Mouse (Mus musculus) Patski (cell line): ENCODE measurements around the gene Syt5. TPM values are rescaled to one million over a fixed set of nuclear protein-coding genes. Genes with fewer than 3 reads are reported as not detected.

ENCODE experiments used
- ATAC-seq: fragments of 100-300 bp; one replicate; pipeline ENCODE4 v1.8.0; 2021
- CTCF ChIA-PET: fragments of 350-600 bp; sonication (Branson Sonifier 250); formaldehyde crosslinking; loops from one replicate; lab custom pipeline; 2022; ENCODE audit warnings: inconsistent platforms; lab: Charles Lee
- POLR2A ChIA-PET: fragments of 350-600 bp; sonication (Branson Sonifier 250); formaldehyde crosslinking; loops from one replicate; lab custom pipeline; 2022; ENCODE audit warnings: antibody characterized with exemption, inconsistent platforms; lab: Charles Lee
- DNase-seq: peaks from one replicate; pipeline ENCODE4 v3.0.0-alpha.2; 2011; ENCODE audit warnings: low read depth, low spot score
- H3K27me3 ChIP-seq: fragments of 371-371 bp; one replicate; pipeline ENCODE4 v1.5.1; 2021
- CTCF ChIP-seq: fragments of 100-300 bp; IDR thresholded peaks from one replicate; pipeline ENCODE4 v1.5.1; 2021
- in situ Hi-C: fragments of 300-500 bp; cut with MboI; formaldehyde crosslinking; loops from 3 replicates; pipeline ENCODE4 v1.11.1; 2018; ENCODE audit warnings: low pct_unique_long_range_greater_than_20kb, mixed read lengths
- polyA plus RNA-seq: library from polyadenylated mRNA; unstranded; gene quantifications from one replicate; pipeline ENCODE4 v1.2.3, GENCODE M21; 2021

Gene Syt5
- polyA plus RNA-seq, 1 experiment from 2014 or later, result 0.12 TPM

DNA sequence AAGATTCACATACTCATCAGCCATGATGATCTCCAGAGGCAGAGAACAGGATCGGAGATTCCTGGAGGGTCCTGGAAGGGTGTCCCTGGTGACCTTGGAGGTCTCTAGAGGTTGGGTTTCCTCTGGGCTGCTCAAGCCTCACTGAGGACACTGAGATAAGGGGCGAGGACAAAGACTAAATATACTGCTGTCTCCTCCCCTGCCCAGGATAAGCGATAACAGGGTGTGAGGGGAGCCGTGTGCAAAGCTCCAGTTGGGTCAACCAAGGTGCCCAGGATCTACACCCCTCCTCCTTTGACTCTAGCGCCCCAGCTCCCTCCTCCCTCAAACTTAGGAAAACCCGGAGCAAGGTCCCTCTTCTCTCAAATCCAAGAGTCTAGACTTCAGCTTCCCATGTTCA, 25.0 kb downstream of the Syt5 start:
- no peaks in the 10 kb centered on the region for H3K27me3 ChIP-seq
- POLR2A ChIA-PET, result no interaction called here
- TF ChIP-seq CTCF, result no peak
- in situ Hi-C loops, result no loop called here
- ATAC-seq (no peak), DNase-seq (no peak)
- CTCF ChIA-PET, result interaction anchor here (2.3 to 3.4 kb wide), 2 partner anchors 9 to 13 kb away, joined by 20 read pairs; no protein-coding TSS in a partner anchor

DNA sequence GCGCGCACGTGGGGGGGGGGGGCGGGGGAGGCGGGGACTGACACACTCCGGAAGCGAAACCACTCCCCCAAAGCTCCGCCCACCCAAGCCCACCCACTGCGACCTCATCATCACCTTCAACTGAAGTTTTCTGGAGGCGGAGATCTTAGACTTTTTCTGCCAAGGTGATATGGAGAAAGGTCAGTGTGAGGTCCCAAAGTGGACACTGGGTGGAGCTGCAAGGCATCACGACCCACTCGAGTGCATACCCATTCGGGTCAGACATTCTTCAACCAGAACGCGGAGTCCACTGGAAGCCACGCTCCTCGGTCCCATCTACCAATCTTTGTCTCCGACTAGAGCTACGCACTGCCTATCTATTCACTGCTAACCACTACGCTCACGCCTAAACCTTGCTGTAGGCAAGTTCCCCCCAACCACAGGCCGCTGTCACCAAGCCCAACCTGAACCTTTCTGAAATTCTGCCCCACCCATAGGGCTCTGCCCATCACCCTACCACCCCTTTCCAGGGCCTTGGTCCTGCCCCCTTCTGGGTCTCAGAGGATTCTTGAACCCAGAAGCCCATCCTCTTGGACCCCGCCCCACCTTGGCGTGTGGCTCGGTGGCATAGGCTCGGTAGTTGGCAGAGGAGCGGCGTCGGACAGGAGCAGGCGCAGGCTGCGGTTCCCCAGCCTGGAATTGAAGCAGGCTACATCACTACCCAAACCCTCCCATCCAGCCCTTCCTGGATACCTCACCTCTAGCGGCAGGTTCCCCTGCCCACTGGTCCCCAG, 25.9 kb downstream of the Syt5 start:
- no peaks in the 10 kb centered on the region for H3K27me3 ChIP-seq
- CTCF ChIA-PET, result interaction anchor here (3.4 kb wide), 1 partner anchor 9 kb away, joined by 20 read pairs; no protein-coding TSS in a partner anchor
- no peak for TF ChIP-seq CTCF
- POLR2A ChIA-PET, result no interaction called here
- in situ Hi-C loops, result no loop called here
- no peak for DNase-seq
- no peak for ATAC-seq

GRCm38 (mm10) chr7:4518487-4518886, 28.9 kb downstream of the Syt5 start:
- no peak for TF ChIP-seq CTCF
- ATAC-seq, result no peak
- no peak for DNase-seq
- no peaks in the 10 kb centered on the region for H3K27me3 ChIP-seq
- ChIA-PET CTCF (no interaction called here), POLR2A (no interaction called here)
- in situ Hi-C loops, result no loop called here

DNA sequence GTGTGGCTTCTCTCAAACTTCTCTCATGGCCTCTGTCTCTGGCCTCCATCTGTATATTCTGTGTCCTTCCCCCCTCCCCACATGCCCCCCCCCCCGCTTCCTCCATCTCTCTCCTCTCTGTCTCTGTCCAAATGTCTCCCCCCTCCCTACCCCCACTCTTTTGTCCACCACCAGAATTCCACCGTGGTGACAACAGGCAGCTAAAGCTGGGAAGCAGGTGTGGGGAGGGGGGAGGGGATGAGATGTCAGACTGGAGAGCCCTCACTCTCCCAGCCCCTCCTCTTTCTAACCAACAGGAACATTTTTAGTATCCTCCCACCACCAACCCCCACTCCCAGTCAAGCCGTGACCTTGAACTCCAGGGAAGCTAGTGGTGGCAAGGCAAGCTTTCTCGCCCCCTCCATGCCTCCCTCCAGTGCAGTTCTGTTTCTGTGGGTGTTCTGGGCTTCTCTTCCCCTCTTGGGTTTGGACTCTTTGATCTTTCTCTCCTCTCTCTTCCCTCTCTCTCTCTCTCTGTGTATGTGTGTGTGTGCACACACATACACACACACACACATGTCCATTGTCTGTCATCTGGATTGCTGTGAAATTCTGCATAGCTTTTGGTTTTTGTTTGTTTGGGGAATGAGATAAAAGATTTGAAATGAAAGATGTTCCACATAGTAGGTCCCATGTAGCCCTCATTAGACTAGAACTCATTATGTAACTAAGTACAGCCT, 30.9 kb downstream of the Syt5 start, which contains the start of gene Tnnt1:
TSS of gene Tnnt1 (minus strand) at position 51 of the 719 bp plus-strand sequence.
- no peaks in the 10 kb centered on the region for H3K27me3 ChIP-seq
- CTCF ChIA-PET, result interaction anchor here (1.7 kb wide), 1 partner anchor 7 kb away, joined by 5 read pairs; the partner anchor contains the start of gene Tnni3
- DNase-seq (no peak), ATAC-seq (no peak)
- TF ChIP-seq CTCF, result no peak
- in situ Hi-C loops, result no loop called here
- POLR2A ChIA-PET, result no interaction called here

DNA sequence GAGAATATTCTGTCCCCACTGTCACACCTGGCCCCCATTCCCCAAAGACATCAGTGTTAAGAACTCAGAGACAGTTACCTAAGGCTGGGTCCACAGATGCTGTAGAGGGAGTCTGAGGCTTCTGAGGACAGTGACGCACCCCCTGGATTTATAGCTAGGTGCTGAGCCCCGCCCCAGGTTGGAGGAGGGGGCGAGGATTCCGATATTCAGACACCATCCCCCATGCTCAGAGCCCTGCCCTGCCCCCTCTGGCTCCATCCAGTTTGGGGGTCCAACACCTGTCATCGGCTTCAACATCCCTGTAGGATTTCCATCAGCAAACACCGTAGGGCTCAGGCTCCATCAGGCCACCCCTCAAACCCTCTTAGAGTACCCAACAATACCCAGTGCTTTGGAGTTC, 31.5 kb downstream of the Syt5 start:
- CTCF ChIA-PET, result interaction anchor here (1.7 kb wide), 1 partner anchor 8 kb away, joined by 5 read pairs; the partner anchor contains the start of gene Tnni3
- no peak for TF ChIP-seq CTCF
- no peak for ATAC-seq
- POLR2A ChIA-PET, result no interaction called here
- no peaks in the 10 kb centered on the region for H3K27me3 ChIP-seq
- no peak for DNase-seq
- in situ Hi-C loops, result no loop called here

GRCm38 (mm10) chr7:4513829-4514712, 33.3 kb downstream of the Syt5 start:
- DNase-seq (no peak), ATAC-seq (no peak)
- ChIA-PET CTCF (interaction anchor here (0.8 to 1.9 kb wide), 10 partner anchors 9 to 383 kb away, joined by 3 to 20 read pairs (median 3); partner anchors contain the start of genes Ppp1r12c, Ppp6r1 and Tnni3), POLR2A (no interaction called here)
- in situ Hi-C loops, result no loop called here
- H3K27me3 ChIP-seq, result no peaks in the 10 kb centered on the region
- no peak for TF ChIP-seq CTCF

DNA sequence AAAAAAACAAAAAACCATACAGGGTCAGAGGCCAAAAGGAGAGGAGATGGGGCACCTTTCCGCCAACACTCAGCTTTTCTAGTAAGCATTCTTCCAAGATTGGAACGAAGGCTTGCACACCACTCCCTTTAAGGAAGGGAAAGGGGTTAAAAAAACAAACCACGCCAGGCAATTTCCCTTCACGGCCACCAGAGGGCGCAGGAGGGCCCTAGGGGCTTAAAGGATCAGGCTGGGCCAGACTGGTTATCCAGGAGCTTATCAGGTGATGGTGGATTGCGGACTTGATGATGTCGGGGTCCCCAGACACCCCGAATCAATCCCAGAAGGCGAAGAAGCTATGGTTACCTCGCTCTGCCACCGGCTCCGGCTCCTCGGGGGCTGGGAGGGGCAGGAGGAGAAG, 34.1 kb downstream of the Syt5 start:
- no peak for ATAC-seq
- ChIA-PET POLR2A (no interaction called here), CTCF (interaction anchor here (0.8 to 1.9 kb wide), 10 partner anchors 10 to 382 kb away, joined by 3 to 20 read pairs (median 3); partner anchors contain the start of genes Ppp1r12c, Ppp6r1 and Tnni3)
- in situ Hi-C loops, result no loop called here
- no peak for DNase-seq
- TF ChIP-seq CTCF, result peak; percentile 86
- H3K27me3 ChIP-seq, result no peaks in the 10 kb centered on the region

GRCm38 (mm10) chr7:4511489-4512224, 35.7 kb downstream of the Syt5 start:
- no peaks in the 10 kb centered on the region for H3K27me3 ChIP-seq
- ChIA-PET CTCF (interaction anchor here (1.0 to 1.9 kb wide), 3 partner anchors 11 to 17 kb away, joined by 3 to 20 read pairs (median 6); partner anchors contain the start of gene Tnni3), POLR2A (interaction anchor here (0.6 kb wide), 1 partner anchor 254 kb away, joined by 4 read pairs; no protein-coding TSS in a partner anchor)
- DNase-seq, result no peak
- TF ChIP-seq CTCF, result no peak
- in situ Hi-C loops, result no loop called here
- no peak for ATAC-seq

- in situ Hi-C loops, result no loop called here
- ChIA-PET POLR2A (interaction anchor here (0.7 kb wide), 1 partner anchor 14 kb away, joined by 4 read pairs; the partner anchor contains the start of gene Tnni3), CTCF (interaction anchor here (0.9 to 2.3 kb wide), 4 partner anchors 13 to 39 kb away, joined by 3 to 20 read pairs (median 4); partner anchors contain the start of gene Tnni3)
- no peaks in the 10 kb centered on the region for H3K27me3 ChIP-seq
- peak; percentile 89 for TF ChIP-seq CTCF
- ATAC-seq (peak; percentile 29), DNase-seq (no peak)
Observed at GRCm38 (mm10) chr7:4509863-4510608, 37.3 kb downstream of the Syt5 start.
